Comparison of ENCODE assay signal across 15 mouse cellular contexts in genomic region chr9:75463050-75463660, GRCm38 (mm10). TPM values are rescaled to one million over a fixed set of nuclear protein-coding genes. Genes with fewer than 3 reads are reported as not detected.
DNase-seq lines count a peak whose midpoint lies in the region; ATAC-seq and TF ChIP-seq lines count a peak whose summit lies in the region.
"Had no signal": no experiment of that assay in that cellular context is flagged by ENCODE, and none has a peak within 500 bp of the region (broad histone marks: within the 10 kb centered on the region; RNA-seq: fewer than 3 reads in every experiment).

No protein-coding gene starts in this region.

- no peaks in the 10 kb centered on the region for H3K9me3 ChIP-seq in forebrain, embryonic 14.5 days (replicated peaks; ENCODE audit: control insufficient read depth, low read length)
- no peaks in the 10 kb centered on the region; the same call in 1 of the 2 replicates for H3K9me3 ChIP-seq in forebrain, embryonic 11.5 days (ENCODE audit: control insufficient read depth, low read length)
- no peaks in the 10 kb centered on the region for H3K9me3 ChIP-seq in hindbrain, embryonic 16.5 days (ENCODE audit: control insufficient read depth, low read length)
- H3K9me3 ChIP-seq in hindbrain, embryonic 14.5 days (ENCODE audit: control insufficient read depth, low read length) = no peaks in the 10 kb centered on the region
- H3K9me3 ChIP-seq: midbrain, embryonic 13.5 days had no signal

- TF ChIP-seq CTCF in brain, embryonic 14.5 days (IDR thresholded peaks at IDR 0.05; ENCODE audit: borderline replicate concordance, extremely low read depth, insufficient read depth, insufficient read length) = no peak

- no peak overlapping the region for H3K9ac ChIP-seq in forebrain, embryonic 14.5 days (ENCODE audit: low read length)
- H3K9ac ChIP-seq in forebrain, embryonic 11.5 days (ENCODE audit: low read length) = no peak overlapping the region
- H3K9ac ChIP-seq in hindbrain, embryonic 16.5 days (ENCODE audit: low read depth, low read length) = no peak overlapping the region
- no peak overlapping the region for H3K9ac ChIP-seq in hindbrain, embryonic 14.5 days
- H3K9ac ChIP-seq: kidney, embryonic 15.5 days; midbrain, embryonic 13.5 days had no signal

- no peaks in the 10 kb centered on the region for H3K4me1 ChIP-seq in forebrain, embryonic 14.5 days (ENCODE audit: control insufficient read depth, insufficient read depth, low read length)
- H3K4me1 ChIP-seq in forebrain, embryonic 11.5 days (replicated peaks; ENCODE audit: control insufficient read depth, insufficient read depth, low read length) = no peaks in the 10 kb centered on the region
- no peaks in the 10 kb centered on the region for H3K4me1 ChIP-seq in hindbrain, embryonic 16.5 days (ENCODE audit: control insufficient read depth, insufficient read depth, low read depth, low read length)
- H3K4me1 ChIP-seq in hindbrain, embryonic 14.5 days (replicated peaks; ENCODE audit: control insufficient read depth, insufficient read depth, low read length) = no peaks in the 10 kb centered on the region
- H3K4me1 ChIP-seq: kidney, embryonic 15.5 days; midbrain, embryonic 13.5 days had no signal

- peaks cover 81% of the 10 kb centered on the region for H3K36me3 ChIP-seq in forebrain, embryonic 14.5 days (ENCODE audit: control insufficient read depth, insufficient read depth, low read length)
- H3K36me3 ChIP-seq in forebrain, embryonic 11.5 days (ENCODE audit: control insufficient read depth, insufficient read depth, low read length) = peaks cover 25% of the 10 kb centered on the region
- H3K36me3 ChIP-seq in hindbrain, embryonic 16.5 days (ENCODE audit: control insufficient read depth, insufficient read depth, low read length) = peaks cover 38% of the 10 kb centered on the region
- H3K36me3 ChIP-seq in hindbrain, embryonic 14.5 days (replicated peaks; ENCODE audit: control insufficient read depth, insufficient read depth) = peaks cover 98% of the 10 kb centered on the region

- peak; percentile 86; the same call in 1 of the 2 replicates for ATAC-seq in forebrain, embryonic 14.5 days
- ATAC-seq in forebrain, embryonic 11.5 days (replicated peaks; ENCODE audit: low FRiP score) = no peak
- ATAC-seq in hindbrain, embryonic 16.5 days = 0 out of 2 replicates have a peak, but pooled peaks have one; percentile 45
- ATAC-seq in hindbrain, embryonic 14.5 days (ENCODE audit: low FRiP score) = no peak
- no peak for ATAC-seq in megakaryocyte-erythroid progenitor cell, adult 5-6 weeks (replicated peaks; ENCODE audit: low FRiP score, low TSS enrichment, poor library complexity, severe bottlenecking)
- ATAC-seq: inflammation-experienced regulatory T-cells, adult 6 months; midbrain, embryonic 13.5 days had no signal

- no peak for TF ChIP-seq POLR2A in brain, embryonic 14.5 days (IDR thresholded peaks at IDR 0.05; ENCODE audit: borderline replicate concordance, extremely low read depth, insufficient read depth, insufficient read length, poor library complexity, severe bottlenecking)

- H3K4me3 ChIP-seq in forebrain, embryonic 14.5 days (ENCODE audit: low read depth, low read length) = no peak overlapping the region
- H3K4me3 ChIP-seq in forebrain, embryonic 11.5 days (ENCODE audit: low read depth, low read length) = no peak overlapping the region
- no peak overlapping the region for H3K4me3 ChIP-seq in hindbrain, embryonic 16.5 days (ENCODE audit: low read length)
- H3K4me3 ChIP-seq in hindbrain, embryonic 14.5 days (replicated peaks; ENCODE audit: low read length) = no peak overlapping the region
- H3K4me3 ChIP-seq: kidney, embryonic 15.5 days; left cerebral cortex, adult 2 months; midbrain, embryonic 13.5 days had no signal

- no peaks in the 10 kb centered on the region for H3K27me3 ChIP-seq in forebrain, embryonic 14.5 days (replicated peaks; ENCODE audit: control insufficient read depth, insufficient read depth, low read length)
- H3K27me3 ChIP-seq in forebrain, embryonic 11.5 days (ENCODE audit: control insufficient read depth, insufficient read depth, low read length) = no peaks in the 10 kb centered on the region
- H3K27me3 ChIP-seq in hindbrain, embryonic 16.5 days (replicated peaks; ENCODE audit: control insufficient read depth, insufficient read depth, low read length) = no peaks in the 10 kb centered on the region
- no peaks in the 10 kb centered on the region for H3K27me3 ChIP-seq in hindbrain, embryonic 14.5 days (ENCODE audit: control insufficient read depth, insufficient read depth, low read length)
- H3K27me3 ChIP-seq: kidney, embryonic 15.5 days; midbrain, embryonic 13.5 days had no signal

- H3K27ac ChIP-seq in forebrain, embryonic 14.5 days (ENCODE audit: low read depth, low read length) = no peak overlapping the region
- no peak overlapping the region for H3K27ac ChIP-seq in forebrain, embryonic 11.5 days (ENCODE audit: low read depth, low read length)
- H3K27ac ChIP-seq in hindbrain, embryonic 16.5 days (ENCODE audit: low read depth, low read length) = no peak overlapping the region
- no peak overlapping the region for H3K27ac ChIP-seq in hindbrain, embryonic 14.5 days
- H3K27ac ChIP-seq: kidney, embryonic 15.5 days; left cerebral cortex, adult 2 months; midbrain, embryonic 13.5 days had no signal

- DNase-seq in forebrain, embryonic 14.5 days (ENCODE audit: low spot score) = peak; percentile 83
- no peak for DNase-seq in forebrain, embryonic 11.5 days (ENCODE audit: low spot score)
- no peak for DNase-seq in hindbrain, embryonic 14.5 days (ENCODE audit: low spot score)
- DNase-seq in brain, embryonic 14.5 days (ENCODE audit: low read depth) = peak; percentile 82
- DNase-seq in layer of hippocampus, postnatal 36 days = peak; percentile 16 to 25
- no peak for DNase-seq in urinary bladder, adult 18-20 months (ENCODE audit: low spot score in 2 of 2)
- DNase-seq: cerebellum, adult 9-10 months; lung, adult 18-20 months; lung, postnatal 4 days had no signal

- H3K4me2 ChIP-seq in forebrain, embryonic 14.5 days (ENCODE audit: low read length) = no peak overlapping the region
- no peak overlapping the region for H3K4me2 ChIP-seq in forebrain, embryonic 11.5 days (ENCODE audit: low read depth, low read length, severe bottlenecking)
- no peak overlapping the region for H3K4me2 ChIP-seq in hindbrain, embryonic 16.5 days (ENCODE audit: low read length)
- no peak overlapping the region for H3K4me2 ChIP-seq in hindbrain, embryonic 14.5 days (replicated peaks)
- H3K4me2 ChIP-seq: kidney, embryonic 15.5 days; midbrain, embryonic 13.5 days had no signal

- 68% methylated on average over 8 of the region's 8 CpGs for WGBS in forebrain, embryonic 14.5 days
- 80% methylated on average over 8 of the region's 8 CpGs for WGBS in forebrain, embryonic 11.5 days
- WGBS in hindbrain, embryonic 16.5 days = 80% methylated on average over 8 of the region's 8 CpGs
- WGBS in hindbrain, embryonic 14.5 days = 82% methylated on average over 8 of the region's 8 CpGs

RNA-seq across cellular contexts. Expression of gene Leo1, which starts 21.8 kb away (rescaled TPM):
- polyA plus RNA-seq in forebrain, embryonic 14.5 days (2014; fragmentation: Nextera tagmentation; extraction: Ambion mirVana) = 34.1 and 39.7 TPM in 2 replicates
- 52.6 and 52.8 TPM in 2 replicates for polyA plus RNA-seq in forebrain, embryonic 11.5 days (2014; fragmentation: Nextera tagmentation; extraction: Ambion mirVana)
- polyA plus RNA-seq in hindbrain, embryonic 16.5 days (2015; fragmentation: Nextera tagmentation; extraction: Ambion mirVana) = 42.6 and 43.0 TPM in 2 replicates
- 36.1 and 36.9 TPM in 2 replicates for polyA plus RNA-seq in hindbrain, embryonic 14.5 days (2014; fragmentation: Nextera tagmentation; extraction: Ambion mirVana)
- 11.7 and 24.0 TPM in 2 replicates for polyA plus RNA-seq in brain, embryonic 14.5 days (2012; rRNA removed)
- 10 to 100 TPM; 22.8 to 23.9 TPM for total RNA-seq in layer of hippocampus, postnatal 36 days (2021)
- total RNA-seq in megakaryocyte-erythroid progenitor cell, adult 5-6 weeks (2014; fragmentation: Nextera tagmentation) = 36.6 and 37.5 TPM in 2 replicates
- total RNA-seq in megakaryocyte-erythroid progenitor cell, adult 5-6 weeks (2017) = 76.8 and 84.1 TPM in 2 replicates

RNA-seq across cellular contexts. Expression of gene Mapk6, which starts 53.4 kb away (rescaled TPM):
- 140 and 141 TPM in 2 replicates for polyA plus RNA-seq in forebrain, embryonic 14.5 days (2014; fragmentation: Nextera tagmentation; extraction: Ambion mirVana)
- polyA plus RNA-seq in forebrain, embryonic 11.5 days (2014; fragmentation: Nextera tagmentation; extraction: Ambion mirVana) = 179 and 181 TPM in 2 replicates
- polyA plus RNA-seq in hindbrain, embryonic 16.5 days (2015; fragmentation: Nextera tagmentation; extraction: Ambion mirVana) = 142 and 147 TPM in 2 replicates
- 185 and 192 TPM in 2 replicates for polyA plus RNA-seq in hindbrain, embryonic 14.5 days (2014; fragmentation: Nextera tagmentation; extraction: Ambion mirVana)
- polyA plus RNA-seq in brain, embryonic 14.5 days (2012; rRNA removed) = 69.1 and 117 TPM in 2 replicates
- total RNA-seq in layer of hippocampus, postnatal 36 days (2021) = 10 to 100 TPM; 27.4 to 28.1 TPM
- 28.6 and 30.0 TPM in 2 replicates for total RNA-seq in megakaryocyte-erythroid progenitor cell, adult 5-6 weeks (2014; fragmentation: Nextera tagmentation)
- 37.8 and 38.0 TPM in 2 replicates for total RNA-seq in megakaryocyte-erythroid progenitor cell, adult 5-6 weeks (2017)

Comparison
In these comparisons a context has a peak if more than half of its experiments do, and no peak if none do; other contexts are left out.
1. ATAC-seq: peak in forebrain, embryonic 14.5 days (single experiment) and hindbrain, embryonic 16.5 days (single experiment); none in forebrain, embryonic 11.5 days (single experiment), hindbrain, embryonic 14.5 days (single experiment) and megakaryocyte-erythroid progenitor cell, adult 5-6 weeks (single experiment).
2. DNase-seq: peak in forebrain, embryonic 14.5 days (single experiment), brain, embryonic 14.5 days (single experiment) and layer of hippocampus, postnatal 36 days (2 of 2); none in forebrain, embryonic 11.5 days (single experiment), hindbrain, embryonic 14.5 days (single experiment) and urinary bladder, adult 18-20 months (0 of 2).